Mouse (Mus musculus): Measurements from ENCODE around the gene L3mbtl3.

GRCm38 (mm10) chr10:26350153-26350552, 25.6 kb downstream of the L3mbtl3 start:
- TF ChIP-seq CTCF (IDR thresholded peaks at IDR 0.05; ENCODE audit: low read depth, low read length) (no peak), POLR2A (IDR thresholded peaks at IDR 0.05; ENCODE audit: borderline replicate concordance, low read depth, low read length) (no peak)
